Mouse (Mus musculus) urinary bladder, adult 18-20 months (tissue): ENCODE data around the gene Zbtb14.

ENCODE experiments used
- DNase-seq, 2 experiments: peaks; one replicate each; pipeline ENCODE4 v3.0.0; 2022; ENCODE audit warnings: low spot score in 2 of 2, mixed read lengths in 2 of 2

Gene Zbtb14

DNA sequence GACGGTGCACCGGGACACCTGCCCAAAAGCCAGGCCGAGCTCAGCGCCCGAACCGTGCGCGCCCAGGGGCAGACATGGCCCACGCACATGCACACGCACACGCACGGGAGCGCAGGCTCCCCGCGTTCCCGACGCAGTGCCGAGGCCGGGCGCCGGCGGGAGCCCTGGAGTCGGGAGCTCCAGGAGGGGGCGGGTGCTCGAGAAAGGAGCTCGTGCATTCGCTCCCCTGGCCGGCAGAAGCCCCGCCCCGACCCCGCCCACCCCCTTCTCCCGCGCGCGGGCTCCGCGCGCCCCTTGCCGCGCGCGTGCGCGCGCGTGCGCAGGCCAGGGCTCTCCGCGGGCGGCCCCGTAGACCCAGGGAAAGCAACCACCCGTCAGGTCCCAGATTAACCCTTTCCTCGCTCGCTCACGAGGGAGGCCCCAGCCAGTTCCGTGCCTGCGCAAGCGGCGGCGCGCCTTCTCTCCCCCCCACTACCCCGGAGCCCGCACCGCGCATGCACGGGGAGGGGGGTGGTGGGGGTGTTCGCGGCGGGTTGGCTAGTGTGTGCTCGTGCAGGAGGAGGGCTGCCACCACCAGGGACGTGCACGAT lies at the start of gene Zbtb14:
Gene Zbtb14 (plus strand): TSS at position 540 of the 590 bp plus-strand sequence.
- DNase-seq = peak; percentile 78 to 92

- DNase-seq = no peak
Measured at GRCm38 (mm10) chr17:69346056-69346455, 36.8 kb upstream of the Zbtb14 start.

- peak in 1 of 2 experiments; percentile 1 for DNase-seq
Measured at GRCm38 (mm10) chr17:69349014-69349531, 33.8 kb upstream of the Zbtb14 start.

- no peak for DNase-seq
Measured at GRCm38 (mm10) chr17:69365049-69365448, 17.8 kb upstream of the Zbtb14 start.

DNA sequence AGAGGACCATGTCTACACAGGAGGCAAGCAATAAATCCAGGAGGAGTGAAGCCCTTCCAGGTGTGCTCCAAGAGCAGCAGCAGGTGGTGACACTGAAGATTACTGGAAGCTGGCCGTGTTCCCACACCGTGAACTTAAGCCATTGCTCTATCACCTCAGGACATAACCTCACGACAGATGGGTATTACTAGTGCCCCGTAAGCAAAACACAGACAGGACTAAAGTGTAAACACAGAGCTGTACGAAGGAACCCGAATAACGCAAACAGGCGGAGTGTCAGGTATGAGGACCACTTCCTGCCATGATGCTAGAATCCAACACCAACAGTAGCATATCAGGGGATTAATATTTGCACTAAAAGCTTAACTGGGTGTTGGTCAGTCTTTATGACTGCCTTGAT lies 2.0 kb upstream of the Zbtb14 start:
- no peak for DNase-seq

- peak; percentile 65 to 76 for DNase-seq
Measured at GRCm38 (mm10) chr17:69383201-69383940, 521 bp downstream of the Zbtb14 start.

DNA sequence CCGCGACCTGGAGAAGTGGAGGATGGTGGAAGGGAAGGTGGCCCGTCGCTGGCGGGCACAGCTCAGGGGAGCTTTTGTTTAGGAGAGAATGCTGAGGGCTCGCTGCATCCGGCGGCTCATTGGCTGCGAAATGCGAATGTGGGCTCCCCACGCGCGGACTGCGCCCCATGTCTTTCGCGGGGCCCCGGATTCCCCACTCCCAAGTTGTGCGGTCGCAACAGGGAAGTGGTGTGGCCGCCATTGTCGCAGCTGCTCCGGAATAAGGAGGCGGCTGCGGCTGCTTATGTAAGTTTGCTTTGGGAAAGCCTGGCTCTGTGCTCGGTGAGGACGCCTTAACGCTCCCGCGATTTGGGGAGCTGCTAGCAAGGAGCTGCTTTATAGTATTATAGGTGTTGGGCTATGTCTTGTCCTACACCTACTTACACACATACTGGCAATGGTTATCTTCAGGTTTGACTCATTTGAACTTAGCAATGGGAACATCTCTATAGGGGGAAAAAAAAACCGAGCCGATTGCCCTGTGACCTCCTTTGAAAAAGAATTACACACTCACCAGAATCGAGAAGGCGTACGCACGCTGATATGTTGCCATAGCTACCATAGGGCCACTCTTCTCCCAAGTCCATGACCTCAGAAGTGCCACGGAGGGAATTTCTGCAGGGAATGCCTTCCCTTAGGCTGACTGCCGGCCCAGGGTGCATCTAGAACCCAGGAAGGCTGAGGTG lies 1.3 kb downstream of the Zbtb14 start:
- peak; percentile 40 to 68 for DNase-seq

- DNase-seq = no peak
Measured at GRCm38 (mm10) chr17:69396147-69397033, 13.5 kb downstream of the Zbtb14 start.

- DNase-seq = no peak
Measured at GRCm38 (mm10) chr17:69397163-69397562, 14.3 kb downstream of the Zbtb14 start.

- DNase-seq = no peak
Measured at GRCm38 (mm10) chr17:69398092-69398491, 15.2 kb downstream of the Zbtb14 start.

- DNase-seq = no peak
Measured at GRCm38 (mm10) chr17:69401146-69401545, 18.3 kb downstream of the Zbtb14 start.

DNA sequence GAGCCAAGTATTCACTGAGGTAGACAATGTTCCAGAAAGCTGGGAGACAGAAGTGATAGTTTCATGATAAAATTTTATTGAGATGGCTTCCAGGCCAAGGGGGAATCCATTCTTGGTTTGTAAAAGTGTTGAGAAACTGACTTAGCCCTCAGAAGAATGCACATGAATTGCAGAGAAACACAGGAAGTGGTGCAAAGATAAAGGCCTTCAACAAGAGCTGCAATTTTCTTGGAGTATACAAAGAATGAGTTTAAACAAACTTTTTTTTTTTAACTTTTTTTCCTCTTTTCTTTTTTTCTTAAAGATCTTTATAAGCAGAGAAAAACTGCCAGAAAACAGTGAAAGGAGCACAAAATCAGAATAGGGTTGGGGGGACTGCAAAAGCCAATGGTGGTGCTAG lies 33.3 kb downstream of the Zbtb14 start:
- no peak for DNase-seq

- DNase-seq = peak; percentile 91 to 96
Measured at GRCm38 (mm10) chr17:69416920-69417661, 34.2 kb downstream of the Zbtb14 start.

- DNase-seq = no peak
Measured at GRCm38 (mm10) chr17:69417724-69418373, 35.0 kb downstream of the Zbtb14 start.

DNA sequence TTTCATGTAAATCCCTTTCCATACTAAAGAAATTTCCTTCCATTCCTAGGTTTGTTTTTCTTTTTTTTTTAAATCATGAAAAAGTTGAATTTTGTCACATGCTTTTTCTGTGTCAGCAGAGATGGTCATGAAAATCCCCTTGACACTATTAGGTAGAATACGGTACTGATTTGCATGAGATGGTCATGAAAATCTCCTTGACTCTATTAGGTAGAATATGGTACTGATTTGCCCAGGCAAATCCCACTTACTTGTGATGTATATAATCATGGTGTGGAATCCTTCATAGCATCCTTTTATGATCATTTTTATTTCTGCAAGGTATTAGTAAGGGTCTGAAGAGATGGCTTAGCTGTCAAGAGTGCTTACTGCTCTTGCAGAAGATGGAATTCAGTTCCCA lies 38.7 kb downstream of the Zbtb14 start:
- no peak for DNase-seq

- no peak for DNase-seq
Measured at GRCm38 (mm10) chr17:69437836-69438235, 55.0 kb downstream of the Zbtb14 start.

- DNase-seq = no peak
Measured at GRCm38 (mm10) chr17:69438486-69438885, 55.6 kb downstream of the Zbtb14 start.

DNA sequence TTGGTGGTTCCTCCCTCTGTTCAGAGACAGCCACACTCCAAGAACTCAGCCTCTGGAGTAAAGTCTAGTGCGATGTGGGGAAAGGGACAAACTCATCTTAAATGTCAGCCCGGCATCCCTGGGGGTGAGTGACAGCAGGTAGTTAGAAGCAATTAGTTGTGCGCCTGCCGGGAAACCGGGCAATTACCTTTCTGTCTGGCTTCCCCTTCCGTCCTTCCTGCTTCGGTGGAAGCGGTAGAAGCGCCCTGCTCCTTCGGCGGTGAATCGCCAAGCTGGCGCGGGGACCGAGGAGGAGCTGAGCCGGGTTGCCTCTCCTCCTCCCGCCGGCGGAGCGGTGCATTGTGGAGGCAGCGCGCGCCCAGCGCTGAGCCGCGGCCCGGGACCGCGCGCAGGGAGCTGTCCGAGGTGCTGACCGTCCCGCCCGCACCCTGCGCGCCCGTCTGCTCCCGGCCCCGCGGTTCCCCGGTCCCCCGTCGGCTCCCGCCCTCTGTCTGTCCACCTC lies 56.2 kb downstream of the Zbtb14 start, which contains the start of gene Akain1:
Gene Akain1 (plus strand): TSS at position 337 of the 502 bp plus-strand sequence.
- DNase-seq = peak; percentile 34 to 61

GRCm38 (mm10) chr17:69439571-69440480 lies 57.0 kb downstream of the Zbtb14 start:
- no peak for DNase-seq
